Mouse (Mus musculus) left cerebral cortex, adult 8-10 months (tissue): ENCODE data around the gene Slc7a10. TPM values are rescaled to one million over a fixed set of nuclear protein-coding genes. Genes with fewer than 3 reads are reported as not detected.

ENCODE experiments used
- DNase-seq, 2 experiments: peaks; one replicate each; pipeline ENCODE4 v3.0.0; 2022; ENCODE audit warnings: low spot score in 2 of 2
- total RNA-seq, 4 experiments: library from RNA; stranded (reverse); gene quantifications; 2 replicates each; pipeline ENCODE4 v1.2.4; 2022

Slc7a10 gene
- total RNA-seq = 10 to 100 TPM; 36.2 to 45.5 (median 37.5) TPM

- DNase-seq = no peak
These were observed at the start of gene Slc7a10 for GRCm38 (mm10) chr7:35185889-35186569. Gene Slc7a10 (plus strand): TSS chr7:35186385.

GRCm38 (mm10) chr7:35137524-35137923, 48.7 kb upstream of the Slc7a10 start:
- no peak for DNase-seq

- no peak for DNase-seq
These were observed 47.7 kb upstream of the Slc7a10 start for GRCm38 (mm10) chr7:35138481-35138880.

- DNase-seq = no peak
These were observed 46.3 kb upstream of the Slc7a10 start for GRCm38 (mm10) chr7:35139880-35140279.

- no peak for DNase-seq
These were observed 44.7 kb upstream of the Slc7a10 start for GRCm38 (mm10) chr7:35141519-35141918.

- DNase-seq = no peak
These were observed 43.7 kb upstream of the Slc7a10 start for GRCm38 (mm10) chr7:35142522-35142921.

GRCm38 (mm10) chr7:35143864-35144618, 42.1 kb upstream of the Slc7a10 start:
- no peak for DNase-seq

- DNase-seq = no peak
These were observed 41.1 kb upstream of the Slc7a10 start for GRCm38 (mm10) chr7:35145068-35145467.

GRCm38 (mm10) chr7:35146269-35146668, 39.9 kb upstream of the Slc7a10 start:
- no peak for DNase-seq

GRCm38 (mm10) chr7:35149616-35150433, 36.4 kb upstream of the Slc7a10 start:
- no peak for DNase-seq

GRCm38 (mm10) chr7:35150860-35151259, 35.3 kb upstream of the Slc7a10 start:
- DNase-seq = no peak

GRCm38 (mm10) chr7:35154449-35154848, 31.7 kb upstream of the Slc7a10 start:
- no peak for DNase-seq

- DNase-seq = no peak
These were observed 29.4 kb upstream of the Slc7a10 start for GRCm38 (mm10) chr7:35156561-35157477.

GRCm38 (mm10) chr7:35157512-35157911, 28.7 kb upstream of the Slc7a10 start:
- no peak for DNase-seq

- no peak for DNase-seq
These were observed 23.7 kb upstream of the Slc7a10 start for GRCm38 (mm10) chr7:35162443-35162842.

- DNase-seq = no peak
These were observed 22.6 kb upstream of the Slc7a10 start for GRCm38 (mm10) chr7:35163600-35163999.

- no peak for DNase-seq
These were observed 22.1 kb upstream of the Slc7a10 start for GRCm38 (mm10) chr7:35164131-35164530.

- DNase-seq = no peak
These were observed 19.2 kb upstream of the Slc7a10 start for GRCm38 (mm10) chr7:35166988-35167387.

- DNase-seq = no peak
These were observed 18.3 kb upstream of the Slc7a10 start for GRCm38 (mm10) chr7:35167925-35168324.

- DNase-seq = peak; percentile 60 to 89
These were observed 16.8 kb upstream of the Slc7a10 start for GRCm38 (mm10) chr7:35169341-35169740.

- DNase-seq = peak in 1 of 2 experiments; percentile 25
These were observed 14.3 kb upstream of the Slc7a10 start for GRCm38 (mm10) chr7:35171867-35172382.
